Mouse (Mus musculus) embryonic facial prominence, embryonic 15.5 days (tissue): ENCODE data around the gene Creg1. TPM values are rescaled to one million over a fixed set of nuclear protein-coding genes. Genes with fewer than 3 reads are reported as not detected.

Experiments used
- ATAC-seq: fragments of 200-750 bp; cut with Nextera tagmentation; 2 replicates; pipeline ENCODE4 v1.8.0; 2017; ENCODE audit warnings: low read depth, moderate TSS enrichment; ENCODE audit not compliant: insufficient number of reproducible peaks, low FRiP score, low TSS enrichment
- H3K27ac ChIP-seq: fragments of 300-500 bp; sonication (generic); replicated peaks from 2 replicates; pipeline ENCODE4 v1.5.1; 2015; ENCODE audit warnings: mild to moderate bottlenecking, inconsistent platforms
- H3K27me3 ChIP-seq: fragments of 300-500 bp; sonication (generic); 2 replicates; pipeline ENCODE4 v1.6.1; 2015; ENCODE audit warnings: inconsistent platforms
- H3K36me3 ChIP-seq: fragments of 300-500 bp; sonication (generic); 2 replicates; pipeline ENCODE4 v1.6.1; 2015; ENCODE audit warnings: mild to moderate bottlenecking, inconsistent platforms
- H3K4me1 ChIP-seq: fragments of 300-500 bp; sonication (generic); 2 replicates; pipeline ENCODE4 v1.6.1; 2015; ENCODE audit warnings: inconsistent platforms
- H3K4me2 ChIP-seq: fragments of 300-500 bp; sonication (generic); replicated peaks from 2 replicates; pipeline ENCODE4 v1.6.1; 2015; ENCODE audit warnings: mild to moderate bottlenecking, inconsistent platforms
- H3K4me3 ChIP-seq: fragments of 300-500 bp; sonication (generic); replicated peaks from 2 replicates; pipeline ENCODE4 v1.5.1; 2015; ENCODE audit warnings: mild to moderate bottlenecking, inconsistent platforms
- H3K9ac ChIP-seq: fragments of 300-500 bp; sonication (generic); 2 replicates; pipeline ENCODE4 v1.6.1; 2015; ENCODE audit warnings: inconsistent platforms
- H3K9me3 ChIP-seq: fragments of 300-500 bp; sonication (generic); replicated peaks from 2 replicates; pipeline ENCODE4 v1.6.1; 2016; ENCODE audit warnings: inconsistent platforms
- WGBS: fragments of 180-500 bp; shearing (Covaris S2); methylation state at CpG from one replicate; pipeline ENCODE4 v1.1.7; 2015; 5-methylcytosine and 5-hydroxymethylcytosine counted together
- polyA plus RNA-seq: library from polyadenylated mRNA; unstranded; fragments of >200 nt; fragmentation: Nextera tagmentation; extraction: Ambion mirVana; gene quantifications from 2 replicates; pipeline ENCODE4 v1.2.1, GENCODE M21; 2015

Gene Creg1
- polyA plus RNA-seq, 1 experiment from 2014 or later, result 62.8 TPM

GRCm38 (mm10) chr1:165770181-165770759 lies 6.7 kb downstream of the Creg1 start:
- 78% methylated on average over 10 of the region's 10 CpGs for WGBS
- Histone ChIP-seq H3K4me1 (peaks cover 6% of the 10 kb centered on the region), H3K4me3 (no peak overlapping the region), H3K9ac (no peak overlapping the region), H3K27ac (no peak overlapping the region), H3K36me3 (0 out of 2 replicates have a peak, but pooled peaks cover 5% of the 10 kb centered on the region), H3K4me2 (no peak overlapping the region), H3K9me3 (no peaks in the 10 kb centered on the region), H3K27me3 (no peaks in the 10 kb centered on the region)
- no peak for ATAC-seq

- 0 out of 2 replicates have a peak, but pooled peaks cover 5% of the 10 kb centered on the region for H3K36me3 ChIP-seq
- H3K4me2 ChIP-seq, result no peak overlapping the region
- no peaks in the 10 kb centered on the region for H3K9me3 ChIP-seq
- under 1% methylated on average over 12 of the region's 12 CpGs for WGBS
- H3K9ac ChIP-seq, result no peak overlapping the region
- ATAC-seq, result peak; percentile 24; the same call in 1 of the 2 replicates
- peaks cover 5% of the 10 kb centered on the region for H3K27me3 ChIP-seq
- no peak overlapping the region for H3K4me3 ChIP-seq
- no peak overlapping the region for H3K27ac ChIP-seq
- H3K4me1 ChIP-seq, result peaks cover 12% of the 10 kb centered on the region
Measured at GRCm38 (mm10) chr1:165771491-165771897, 7.9 kb downstream of the Creg1 start.

GRCm38 (mm10) chr1:165771998-165772397 lies 8.5 kb downstream of the Creg1 start:
- Histone ChIP-seq H3K27ac (no peak overlapping the region), H3K4me1 (peaks cover 12% of the 10 kb centered on the region), H3K4me2 (no peak overlapping the region), H3K27me3 (peaks cover 10% of the 10 kb centered on the region), H3K36me3 (0 out of 2 replicates have a peak, but pooled peaks cover 5% of the 10 kb centered on the region), H3K9me3 (no peaks in the 10 kb centered on the region), H3K9ac (no peak overlapping the region), H3K4me3 (no peak overlapping the region)
- WGBS, result 47% methylated on average over 9 of the region's 9 CpGs
- ATAC-seq, result no peak

GRCm38 (mm10) chr1:165775518-165776294 lies 12.2 kb downstream of the Creg1 start:
- H3K4me2 ChIP-seq, result no peak overlapping the region
- peaks cover 18% of the 10 kb centered on the region for H3K4me1 ChIP-seq
- no peak overlapping the region for H3K4me3 ChIP-seq
- H3K27me3 ChIP-seq, result peaks cover 28% of the 10 kb centered on the region
- H3K9me3 ChIP-seq, result no peaks in the 10 kb centered on the region
- no peak for ATAC-seq
- 0 out of 2 replicates have a peak, but pooled peaks cover 5% of the 10 kb centered on the region for H3K36me3 ChIP-seq
- no peak overlapping the region for H3K27ac ChIP-seq
- no peak overlapping the region for H3K9ac ChIP-seq
- 45% methylated on average over 19 of the region's 19 CpGs for WGBS

GRCm38 (mm10) chr1:165779954-165780585 lies 16.5 kb downstream of the Creg1 start:
- H3K4me1 ChIP-seq, result peaks cover 16% of the 10 kb centered on the region
- H3K27ac ChIP-seq, result no peak overlapping the region
- WGBS, result 4% methylated on average over 13 of the region's 13 CpGs
- no peaks in the 10 kb centered on the region for H3K9me3 ChIP-seq
- no peak overlapping the region for H3K9ac ChIP-seq
- peaks cover 49% of the 10 kb centered on the region for H3K27me3 ChIP-seq
- peak overlapping the region; percentile 69 for H3K4me2 ChIP-seq
- peak overlapping the region; percentile 37 for H3K4me3 ChIP-seq
- H3K36me3 ChIP-seq, result no peaks in the 10 kb centered on the region
- ATAC-seq, result 0 out of 2 replicates have a peak, but pooled peaks have one; percentile 32

- Histone ChIP-seq H3K4me3 (peak overlapping the region; percentile 37), H3K27me3 (peaks cover 49% of the 10 kb centered on the region), H3K9me3 (no peaks in the 10 kb centered on the region), H3K27ac (no peak overlapping the region), H3K4me2 (peak overlapping the region; percentile 69), H3K4me1 (peaks cover 13% of the 10 kb centered on the region), H3K9ac (no peak overlapping the region), H3K36me3 (no peaks in the 10 kb centered on the region)
- WGBS, result 5% methylated on average over 20 of the region's 20 CpGs
- ATAC-seq, result 0 out of 2 replicates have a peak, but pooled peaks have one; percentile 58
Measured at GRCm38 (mm10) chr1:165780586-165781111, 17.1 kb downstream of the Creg1 start.

GRCm38 (mm10) chr1:165781426-165781825 lies 17.9 kb downstream of the Creg1 start:
- Histone ChIP-seq H3K4me1 (peaks cover 10% of the 10 kb centered on the region), H3K36me3 (no peaks in the 10 kb centered on the region), H3K27me3 (peaks cover 45% of the 10 kb centered on the region), H3K9ac (no peak overlapping the region), H3K9me3 (no peaks in the 10 kb centered on the region), H3K4me2 (no peak overlapping the region), H3K27ac (no peak overlapping the region), H3K4me3 (no peak overlapping the region)
- 71% methylated on average over 9 of the region's 9 CpGs for WGBS
- ATAC-seq, result no peak

- Histone ChIP-seq H3K4me2 (no peak overlapping the region), H3K36me3 (no peaks in the 10 kb centered on the region), H3K4me3 (no peak overlapping the region), H3K27me3 (peaks cover 40% of the 10 kb centered on the region), H3K9ac (no peak overlapping the region), H3K9me3 (no peaks in the 10 kb centered on the region), H3K4me1 (peaks cover 12% of the 10 kb centered on the region), H3K27ac (no peak overlapping the region)
- WGBS, result 78% methylated on average over 12 of the region's 12 CpGs
- no peak for ATAC-seq
Measured at GRCm38 (mm10) chr1:165781911-165782310, 18.4 kb downstream of the Creg1 start.

- no peaks in the 10 kb centered on the region for H3K9me3 ChIP-seq
- peak; percentile 70; the same call in 1 of the 2 replicates for ATAC-seq
- H3K4me1 ChIP-seq, result peaks cover 3% of the 10 kb centered on the region; the same call in 1 of the 2 replicates
- no peaks in the 10 kb centered on the region for H3K36me3 ChIP-seq
- no peak overlapping the region for H3K9ac ChIP-seq
- peaks cover 46% of the 10 kb centered on the region for H3K27me3 ChIP-seq
- peak overlapping the region; percentile 21; the same call in 1 of the 2 replicates for H3K4me2 ChIP-seq
- WGBS, result 31% methylated on average over 11 of the region's 11 CpGs
- H3K27ac ChIP-seq, result no peak overlapping the region
- no peak overlapping the region for H3K4me3 ChIP-seq
Measured at GRCm38 (mm10) chr1:165786296-165786695, 22.8 kb downstream of the Creg1 start.

- WGBS, result 78% methylated on average over 8 of the region's 8 CpGs
- Histone ChIP-seq H3K4me3 (no peak within 1 kb of the TSS), H3K27me3 (peaks cover 32% of the 10 kb centered on the region), H3K9me3 (no peaks in the 10 kb centered on the region), H3K36me3 (no peaks in the 10 kb centered on the region), H3K4me1 (peaks cover 3% of the 10 kb centered on the region; the same call in 1 of the 2 replicates), H3K27ac (no peak within 1 kb of the TSS), H3K4me2 (no peak within 1 kb of the TSS), H3K9ac (no peak within 1 kb of the TSS)
- ATAC-seq, result no peak
Measured at GRCm38 (mm10) chr1:165788511-165788910, 25.0 kb downstream of the Creg1 start, which contains the start of gene Cd247. TSS of gene Cd247 (plus strand) at chr1:165788681.
